Mouse (Mus musculus): Measurements from ENCODE around the gene Ubap1.
A peak's percentile ranks its signal among the peaks of the same experiment; 100 is the strongest.

The Ubap1 gene

DNA sequence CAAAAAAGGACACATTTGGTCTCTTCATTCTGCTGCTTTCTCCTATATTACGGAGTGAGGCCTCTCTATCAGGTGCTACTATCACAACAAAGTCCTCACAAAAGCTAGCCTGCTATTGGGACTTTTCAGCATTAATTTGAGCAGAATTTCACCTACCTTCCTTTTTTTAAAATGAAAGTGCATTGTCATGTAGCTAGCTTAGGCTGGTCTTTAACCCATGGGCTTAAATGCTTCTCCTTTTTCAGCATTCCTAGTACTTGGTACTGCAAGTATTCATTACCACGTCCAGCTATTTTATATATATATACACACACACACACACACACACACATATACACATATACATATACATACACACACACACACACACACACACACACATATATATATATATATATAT is 9.9 kb downstream of the Ubap1 start:
- no peak for DNase-seq

- DNase-seq, result no peak
Measured at GRCm38 (mm10) chr4:41359358-41359757, 10.6 kb downstream of the Ubap1 start.

DNA sequence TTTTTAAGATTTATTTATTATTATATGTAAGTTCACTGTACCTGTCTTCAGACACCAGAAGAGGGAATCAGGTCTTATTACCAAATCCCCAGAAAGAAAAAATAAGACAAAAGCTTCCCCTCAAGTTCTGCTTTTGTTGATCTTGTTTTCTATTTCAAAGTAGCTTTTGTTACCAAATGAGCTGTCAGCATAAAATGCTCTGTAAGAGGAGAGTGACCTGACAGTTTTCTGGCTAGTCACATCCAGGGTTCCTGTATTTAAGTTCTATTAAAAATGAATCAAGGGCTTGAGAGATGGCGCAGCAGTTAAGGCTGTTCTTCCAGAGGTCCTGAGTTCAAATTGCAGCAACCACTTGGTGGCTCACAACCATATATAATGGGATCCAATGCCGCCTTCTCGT is 12.3 kb downstream of the Ubap1 start:
- DNase-seq, result no peak

GRCm38 (mm10) chr4:41368198-41368597 is 19.4 kb downstream of the Ubap1 start:
- DNase-seq, result no peak

DNA sequence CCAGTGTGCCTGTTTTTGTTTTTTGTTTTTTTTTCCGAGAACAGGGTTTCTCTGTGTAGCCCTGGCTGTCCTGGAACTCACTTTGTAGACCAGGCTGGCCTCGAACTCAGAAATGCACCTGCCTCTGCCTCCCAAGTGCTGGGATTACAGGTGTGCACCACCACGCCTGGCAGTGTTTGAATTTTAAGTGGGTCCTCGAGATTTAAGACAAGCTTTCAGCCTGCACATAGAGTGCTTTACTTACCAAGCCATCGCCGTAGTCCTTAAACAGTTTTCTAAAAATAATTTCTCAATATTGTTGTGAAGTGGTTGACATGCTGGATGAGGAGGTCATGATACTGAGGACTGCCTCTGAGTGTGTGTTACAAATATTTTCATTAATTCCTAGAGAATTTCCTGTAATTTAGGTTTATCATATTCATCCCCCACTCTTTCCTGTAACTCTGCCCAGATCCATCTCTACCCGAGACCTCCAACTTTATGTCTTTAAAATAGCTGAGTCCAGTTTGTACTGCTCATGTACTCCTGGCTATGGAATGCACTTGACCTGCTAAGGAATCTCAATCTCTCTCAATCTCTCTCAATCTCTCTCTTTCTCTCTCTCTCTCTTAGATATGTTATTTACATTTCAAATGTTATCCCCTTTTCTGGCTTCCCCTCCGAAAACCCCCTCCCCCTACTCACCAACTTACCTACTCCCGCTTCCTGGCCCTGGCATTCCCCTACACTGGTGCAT is 21.1 kb downstream of the Ubap1 start:
- DNase-seq, result no peak

- DNase-seq, result no peak
Measured at GRCm38 (mm10) chr4:41377567-41377966, 28.8 kb downstream of the Ubap1 start.

DNA sequence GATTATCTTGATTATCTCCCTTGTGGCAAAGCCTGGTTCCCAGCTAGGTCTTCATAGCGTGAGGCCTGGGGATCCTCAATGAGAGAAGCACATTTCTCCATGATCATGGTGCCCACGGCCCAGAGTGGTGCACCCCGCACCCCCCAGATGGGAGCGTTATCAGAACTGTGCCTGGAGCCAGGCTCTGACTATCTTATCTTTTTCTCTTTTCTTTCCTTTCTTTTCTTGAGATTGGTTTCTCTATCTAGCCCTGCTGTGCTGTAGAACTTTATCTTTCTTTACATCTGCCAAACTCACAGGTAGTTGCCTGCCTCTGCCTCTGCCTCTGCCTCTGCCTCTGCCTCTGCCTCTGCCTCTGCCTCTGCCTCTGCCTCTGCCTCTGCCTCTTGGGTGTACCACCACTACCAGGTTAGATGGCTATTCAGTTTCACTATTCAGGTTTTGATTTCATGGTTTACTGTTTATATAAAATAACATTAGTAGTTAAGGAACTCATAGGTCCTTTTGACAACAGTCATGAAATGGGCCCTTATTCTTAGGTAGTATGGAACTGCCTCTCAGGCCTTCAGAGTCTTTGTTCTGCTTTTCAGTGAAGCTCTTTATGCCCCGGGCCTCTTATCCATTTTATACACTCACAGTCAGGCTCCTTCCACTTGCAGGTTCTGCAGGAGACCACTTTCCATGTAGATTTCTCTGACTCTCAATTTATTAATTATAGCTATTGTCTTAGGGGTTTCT is 32.6 kb downstream of the Ubap1 start:
- no peak for DNase-seq

DNA sequence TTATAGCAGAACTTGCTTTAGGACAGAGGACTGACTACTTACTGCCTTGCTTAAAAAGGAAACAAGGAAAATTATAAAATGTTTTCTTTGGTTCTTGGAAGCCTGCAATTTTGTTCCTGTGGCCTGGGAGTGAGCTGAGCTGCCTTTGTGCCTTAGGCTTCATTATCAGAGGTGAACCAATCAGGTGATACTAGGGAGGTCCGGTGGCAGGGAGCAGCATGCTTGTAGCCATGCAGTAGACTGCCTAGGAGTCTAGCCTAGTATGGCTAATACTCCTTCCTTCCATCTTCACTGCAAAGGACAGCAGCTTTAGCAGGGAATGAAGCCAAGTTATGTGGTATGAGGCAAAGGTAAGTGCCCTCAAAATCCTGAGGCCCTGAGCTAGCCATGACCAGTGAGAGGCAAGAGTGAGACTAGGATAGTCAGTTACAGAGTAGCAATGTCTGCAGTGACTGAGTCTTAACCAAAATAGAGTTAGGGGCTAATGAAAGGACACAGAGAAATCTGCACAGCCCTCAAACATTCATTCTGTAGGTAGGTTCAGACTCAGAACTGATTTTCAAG is 37.7 kb downstream of the Ubap1 start:
- no peak for DNase-seq

GRCm38 (mm10) chr4:41387755-41388469 is 39.1 kb downstream of the Ubap1 start:
- DNase-seq, result no peak

DNA sequence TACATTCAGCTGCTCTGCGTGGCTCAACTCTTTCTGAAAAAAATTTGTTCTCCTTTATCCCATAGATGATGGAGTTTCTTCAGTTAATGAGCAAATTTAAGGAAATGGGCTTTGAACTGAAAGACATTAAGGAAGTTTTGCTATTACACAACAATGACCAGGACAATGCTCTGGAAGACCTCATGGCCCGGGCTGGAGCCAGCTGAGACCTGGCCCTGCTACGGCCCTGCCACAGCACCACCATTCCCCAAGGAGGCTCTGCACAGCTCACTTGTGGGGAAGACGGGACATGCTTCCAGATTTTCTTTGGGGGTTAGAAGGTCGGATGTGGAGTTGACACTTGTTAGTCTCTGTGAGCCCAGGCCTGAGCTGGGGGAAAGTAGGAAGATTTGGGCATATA is 39.8 kb downstream of the Ubap1 start:
- DNase-seq, result no peak

GRCm38 (mm10) chr4:41389240-41389639 is 40.4 kb downstream of the Ubap1 start:
- no peak for DNase-seq

DNA sequence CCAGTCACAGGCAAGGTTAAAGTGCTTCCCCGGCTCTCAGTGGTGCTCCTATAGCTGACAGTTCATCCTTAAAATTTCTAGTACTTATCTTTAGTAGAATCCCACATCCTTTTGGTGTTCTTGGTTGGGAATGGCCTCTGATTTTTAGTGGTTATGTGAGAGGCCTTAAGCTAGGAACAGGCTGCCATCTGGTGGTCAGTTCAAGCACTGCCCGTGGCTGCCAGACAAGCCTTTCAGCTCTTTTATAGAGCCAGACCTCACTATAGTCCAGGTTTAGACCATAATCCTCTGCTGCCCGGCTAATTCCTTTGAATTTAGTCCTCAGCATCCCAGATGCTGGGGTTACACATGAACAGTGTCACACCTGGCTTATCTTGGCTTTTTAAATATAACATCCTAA is 41.3 kb downstream of the Ubap1 start:
- DNase-seq, result peak; percentile 71

DNA sequence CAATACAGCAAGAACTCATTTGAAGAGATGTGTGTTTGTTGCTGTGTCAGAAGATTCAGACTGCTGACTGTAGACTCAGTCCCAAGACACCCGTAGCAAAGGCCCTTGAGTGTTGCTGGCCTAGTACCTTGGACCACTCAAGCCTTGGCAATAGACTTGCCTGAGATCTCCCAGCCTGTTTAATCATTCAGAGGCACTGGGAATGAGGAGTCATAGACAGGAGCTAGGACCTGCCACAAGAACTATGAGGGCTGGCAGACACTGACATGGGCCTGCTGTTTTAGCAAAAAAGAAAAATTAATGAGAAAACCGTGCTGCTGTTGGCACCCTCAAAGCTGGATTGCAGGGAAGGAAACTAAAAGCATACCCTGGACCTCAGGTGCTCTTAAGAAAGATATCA is 42.2 kb downstream of the Ubap1 start:
- DNase-seq, result no peak

- no peak for DNase-seq
Measured at GRCm38 (mm10) chr4:41394651-41395050, 45.9 kb downstream of the Ubap1 start.

GRCm38 (mm10) chr4:41398353-41398752 is 49.6 kb downstream of the Ubap1 start:
- no peak for DNase-seq

DNA sequence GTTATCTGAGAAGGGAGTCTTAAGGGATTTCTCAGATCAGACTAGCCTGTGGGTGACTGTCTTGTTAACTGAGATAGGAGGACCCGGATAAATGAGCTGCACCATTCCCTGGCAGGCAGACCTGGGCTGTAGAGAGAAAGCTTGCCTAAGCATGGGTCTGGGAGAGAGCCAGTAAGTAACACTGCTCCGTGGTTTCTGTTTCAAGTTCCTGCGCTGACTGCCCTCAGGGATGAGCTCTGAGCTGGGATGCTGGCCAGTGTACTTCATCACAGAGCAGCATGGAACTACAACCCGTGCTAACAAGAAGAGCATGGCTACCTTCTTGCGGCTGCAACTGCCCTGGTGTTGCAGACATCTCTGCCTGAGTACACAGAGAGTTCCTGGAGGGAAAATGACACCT is 51.1 kb downstream of the Ubap1 start:
- DNase-seq, result no peak

- no peak for DNase-seq
Measured at GRCm38 (mm10) chr4:41401167-41401566, 52.4 kb downstream of the Ubap1 start.

DNA sequence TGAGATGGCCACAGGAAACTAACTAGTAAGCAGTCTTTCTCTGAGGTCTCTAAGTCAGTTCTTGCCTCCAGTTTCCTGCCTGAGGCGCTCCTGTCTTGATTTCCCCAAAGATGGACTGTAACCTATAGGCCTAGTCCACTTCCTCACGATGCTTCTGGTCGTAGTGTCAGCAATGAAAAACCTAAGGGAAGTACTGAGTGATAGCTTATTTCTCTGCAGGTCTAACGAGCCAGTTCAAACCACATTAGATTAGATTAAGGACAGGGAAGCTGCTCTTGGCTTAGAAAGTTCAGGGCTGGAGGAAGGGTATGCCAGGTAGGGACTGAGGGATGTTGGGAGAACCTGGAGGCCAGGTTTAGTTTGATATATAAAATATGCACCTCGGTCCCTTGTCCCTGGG is 52.8 kb downstream of the Ubap1 start:
- no peak for DNase-seq

DNA sequence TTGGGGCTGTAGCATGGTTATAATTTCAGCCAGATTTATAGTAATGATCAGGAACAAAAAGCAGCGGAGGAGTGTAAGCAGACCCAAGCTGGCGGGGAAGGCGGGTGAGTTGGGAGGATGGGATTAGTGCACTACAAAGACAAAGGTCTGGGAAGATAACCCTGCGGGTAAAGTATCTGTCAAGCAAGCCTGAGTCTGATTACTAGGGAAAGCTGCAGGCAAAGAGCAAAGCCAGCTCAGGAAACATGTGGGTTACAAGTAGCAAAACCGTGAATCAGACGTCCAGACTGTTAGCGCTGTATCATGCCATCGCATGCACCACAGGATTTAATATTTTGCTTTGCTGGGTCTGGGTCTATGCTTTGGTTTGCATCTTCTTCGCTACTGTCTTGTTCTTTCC is 57.8 kb downstream of the Ubap1 start:
- no peak for DNase-seq

DNA sequence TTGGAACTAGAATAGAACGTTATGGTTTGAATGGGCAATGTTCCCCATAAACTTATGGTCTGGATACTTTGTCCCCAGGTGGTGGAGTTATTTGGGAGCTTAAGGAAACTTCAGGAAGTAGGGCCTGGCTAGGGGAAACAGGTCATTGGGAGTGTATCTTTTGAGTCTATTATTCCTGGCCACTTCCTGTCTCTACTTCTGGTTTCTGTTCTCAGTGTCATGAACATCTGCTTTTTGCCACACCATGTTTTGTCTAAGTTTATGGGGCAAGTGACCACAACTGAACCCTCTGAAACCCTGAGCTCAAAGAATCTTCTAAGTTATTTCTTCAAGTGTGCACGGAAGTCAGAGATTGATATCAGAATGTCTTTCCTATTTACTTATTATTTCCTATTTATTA is 58.6 kb downstream of the Ubap1 start:
- DNase-seq, result no peak

- no peak for DNase-seq
Measured at GRCm38 (mm10) chr4:41409341-41409740, 60.5 kb downstream of the Ubap1 start.

GRCm38 (mm10) chr4:41416966-41417365 is 68.2 kb downstream of the Ubap1 start:
- no peak for DNase-seq

DNA sequence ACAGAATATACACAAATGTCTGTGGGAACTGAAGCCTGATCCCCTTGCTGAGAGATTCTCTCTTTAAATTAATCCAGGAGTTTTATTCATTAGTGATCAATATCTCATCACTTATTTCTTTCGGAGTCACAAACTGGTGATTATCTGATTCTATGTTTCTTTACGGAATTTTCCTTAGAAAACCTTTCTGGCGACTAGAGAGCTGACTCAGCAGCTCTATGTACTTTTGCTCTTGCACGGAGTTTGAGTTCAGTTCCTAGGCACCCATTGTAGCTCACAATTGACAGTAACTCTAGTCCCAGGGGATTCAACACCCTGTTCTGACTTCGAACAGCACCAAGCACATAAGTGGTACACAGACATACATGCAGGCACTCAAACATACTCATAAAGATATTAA is 90.1 kb downstream of the Ubap1 start:
- DNase-seq, result no peak

Measured in thymus, postnatal 14 days (tissue).